Mouse (Mus musculus) bone marrow macrophage, adult 2 months (primary cell): ENCODE results near the gene Kmt5c. TPM values are rescaled to one million over a fixed set of nuclear protein-coding genes. Genes with fewer than 3 reads are reported as not detected.
"Not testable (repeated sequence)": the region's sequence is repeated elsewhere in the genome, so short reads cannot be mapped to it uniquely, and the experiment has no call there.

Source experiments
- H3K27ac ChIP-seq: 2 replicates; pipeline ENCODE4 v1.5.1; 2012; ENCODE audit warnings: low read depth, low read length; ENCODE audit not compliant: insufficient read depth
- H3K4me1 ChIP-seq: 2 replicates; pipeline ENCODE4 v1.6.1; 2012; ENCODE audit warnings: low read length; ENCODE audit not compliant: control insufficient read depth, insufficient read depth
- H3K4me3 ChIP-seq: 2 replicates; pipeline ENCODE4 v1.5.1; 2012; ENCODE audit warnings: mild to moderate bottlenecking, low read length, moderate library complexity; ENCODE audit not compliant: insufficient read depth
- CTCF ChIP-seq: IDR thresholded peaks from 2 replicates; pipeline ENCODE4 v1.5.1; 2012; ENCODE audit warnings: low read depth, mild to moderate bottlenecking, low read length, moderate library complexity
- POLR2A ChIP-seq: IDR thresholded peaks from 2 replicates; pipeline ENCODE4 v1.6.1; 2012; ENCODE audit warnings: mild to moderate bottlenecking, low read depth, low read length, borderline replicate concordance
- polyA plus RNA-seq: library from polyadenylated mRNA; stranded (reverse); fragments of >200 nt; gene quantifications from 2 replicates; pipeline ENCODE4 v1.2.4, GENCODE M21; 2012; ENCODE audit not compliant: missing spikeins, insufficient read depth, insufficient read length

Gene Kmt5c
- polyA plus RNA-seq, 1 experiment = 109 TPM

- Histone ChIP-seq H3K27ac (peak overlapping the region; percentile 48), H3K4me3 (peak overlapping the region; percentile 78), H3K4me1 (peaks cover 9% of the 10 kb centered on the region)
- no peak for TF ChIP-seq POLR2A
- TF ChIP-seq CTCF = no peak
Observed at GRCm38 (mm10) chr7:4788499-4789435, 48.9 kb downstream of the Kmt5c start.

- peak within 1 kb of the TSS; percentile 48 for H3K27ac ChIP-seq
- H3K4me3 ChIP-seq = peak within 1 kb of the TSS; percentile 78
- TF ChIP-seq CTCF = no peak
- no peak for TF ChIP-seq POLR2A
- H3K4me1 ChIP-seq = peaks cover 10% of the 10 kb centered on the region
Observed at GRCm38 (mm10) chr7:4789436-4789935, 49.6 kb downstream of the Kmt5c start, which contains the start of gene Tmem238. Gene Tmem238, minus strand, starts transcription at chr7:4789656.

- H3K4me1 ChIP-seq = peaks cover 7% of the 10 kb centered on the region
- peak within 1 kb of the TSS; percentile 96 for H3K4me3 ChIP-seq
- TF ChIP-seq POLR2A (0 out of 2 replicates have a peak, but pooled peaks have one; percentile 14), CTCF (no peak)
- H3K27ac ChIP-seq = peak within 1 kb of the TSS; percentile 88
Observed at GRCm38 (mm10) chr7:4792278-4793212, 52.6 kb downstream of the Kmt5c start, which contains the start of gene Rpl28. Gene Rpl28, plus strand, starts transcription at chr7:4792874.

GRCm38 (mm10) chr7:4793248-4793647 is 53.3 kb downstream of the Kmt5c start:
- H3K27ac ChIP-seq = peak overlapping the region; percentile 88
- H3K4me1 ChIP-seq = not testable (repeated sequence)
- peak overlapping the region; percentile 96 for H3K4me3 ChIP-seq

- TF ChIP-seq CTCF (no peak), POLR2A (no peak)
- Histone ChIP-seq H3K27ac (peak overlapping the region; percentile 88), H3K4me1 (peaks cover 4% of the 10 kb centered on the region; the same call in 1 of the 2 replicates), H3K4me3 (peak overlapping the region; percentile 96)
Observed at GRCm38 (mm10) chr7:4793674-4794073, 53.8 kb downstream of the Kmt5c start.

- Histone ChIP-seq H3K27ac (no peak overlapping the region; the same call in 1 of the 2 replicates), H3K4me3 (peak overlapping the region; percentile 96; the same call in 1 of the 2 replicates), H3K4me1 (peaks cover 4% of the 10 kb centered on the region; the same call in 1 of the 2 replicates)
- TF ChIP-seq POLR2A (no peak), CTCF (no peak)
Observed at GRCm38 (mm10) chr7:4794631-4795168, 54.8 kb downstream of the Kmt5c start.

- no peak overlapping the region for H3K27ac ChIP-seq
- TF ChIP-seq CTCF (no peak), POLR2A (no peak)
Observed at GRCm38 (mm10) chr7:4795767-4796433, 56.0 kb downstream of the Kmt5c start.

More at GRCm38 (mm10) chr7:4795767-4796433, 56.0 kb downstream of the Kmt5c start:
- peaks cover 4% of the 10 kb centered on the region; the same call in 1 of the 2 replicates for H3K4me1 ChIP-seq
- H3K4me3 ChIP-seq = no peak overlapping the region

Other genes starting within 250 kb of the Kmt5c start
- gene Ppp1r12c, start 238.4 kb upstream of the Kmt5c start, polyA plus RNA-seq = 293 and 348 TPM in 2 replicates
- 3.0 and 4.4 TPM in 2 replicates for gene Tnnt1, start 223.7 kb upstream of the Kmt5c start, polyA plus RNA-seq
- 12.3 and 19.9 TPM in 2 replicates for gene Tnni3, start 215.9 kb upstream of the Kmt5c start, polyA plus RNA-seq
- 8.2 and 8.9 TPM in 2 replicates for gene Dnaaf3, start 207.7 kb upstream of the Kmt5c start, polyA plus RNA-seq
- not detected in 2 replicates for gene Syt5, start 192.6 kb upstream of the Kmt5c start, polyA plus RNA-seq
- gene Ptprh, start 136.1 kb upstream of the Kmt5c start, polyA plus RNA-seq = not detected in 2 replicates
- gene Tmem86b, start 108.7 kb upstream of the Kmt5c start, polyA plus RNA-seq = 10.9 and 14.8 TPM in 2 replicates
- gene Ppp6r1, start 81.1 kb upstream of the Kmt5c start, polyA plus RNA-seq = 84.8 and 90.0 TPM in 2 replicates
- gene Hspbp1, start 55.0 kb upstream of the Kmt5c start, polyA plus RNA-seq = 24.7 and 26.7 TPM in 2 replicates
- gene Brsk1, start 49.5 kb upstream of the Kmt5c start, polyA plus RNA-seq = 0.64 TPM in 1 of 2 replicates, not detected in the other
- gene Tmem150b, start 14.9 kb upstream of the Kmt5c start, polyA plus RNA-seq = 33.6 and 36.4 TPM in 2 replicates
- 8.0 and 8.1 TPM in 2 replicates for gene Cox6b2, start 13.0 kb downstream of the Kmt5c start, polyA plus RNA-seq
- not detected in 2 replicates for gene Fam71e2, start 31.2 kb downstream of the Kmt5c start, polyA plus RNA-seq
- gene Il11, start 42.7 kb downstream of the Kmt5c start, polyA plus RNA-seq = not detected in 2 replicates
- not detected in 2 replicates for gene Tmem190, start 42.8 kb downstream of the Kmt5c start, polyA plus RNA-seq
- 2.1 and 3.6 TPM in 2 replicates for gene Tmem238, start 49.5 kb downstream of the Kmt5c start, polyA plus RNA-seq
- gene Rpl28, start 52.8 kb downstream of the Kmt5c start, polyA plus RNA-seq = 636 and 681 TPM in 2 replicates
- 109 and 131 TPM in 2 replicates for gene Ube2s, start 72.5 kb downstream of the Kmt5c start, polyA plus RNA-seq
- not detected in 2 replicates for gene Shisa7, start 104.6 kb downstream of the Kmt5c start, polyA plus RNA-seq
- gene Isoc2b, start 130.1 kb downstream of the Kmt5c start, polyA plus RNA-seq = 20.4 and 21.2 TPM in 2 replicates
- gene Isoc2a, start 137.0 kb downstream of the Kmt5c start, polyA plus RNA-seq = 15.5 and 16.4 TPM in 2 replicates
- gene Gm36210, start 166.4 kb downstream of the Kmt5c start, polyA plus RNA-seq = not detected in 2 replicates
- gene Zfp628, start 175.1 kb downstream of the Kmt5c start, polyA plus RNA-seq = 7.1 and 8.7 TPM in 2 replicates
- 0.78 and 1.6 TPM in 2 replicates for gene Nat14, start 181.9 kb downstream of the Kmt5c start, polyA plus RNA-seq
- gene Ssc5d, start 185.7 kb downstream of the Kmt5c start, polyA plus RNA-seq = 0.24 TPM in 1 of 2 replicates, not detected in the other
- 0.58 TPM in 1 of 2 replicates, not detected in the other for gene Sbk2, start 224.3 kb downstream of the Kmt5c start, polyA plus RNA-seq
- not detected in 2 replicates for gene Sbk3, start 231.1 kb downstream of the Kmt5c start, polyA plus RNA-seq